Mouse (Mus musculus) C2C12 (cell line): ENCODE data around the gene Olfr839-ps1. TPM values are rescaled to one million over a fixed set of nuclear protein-coding genes. Genes with fewer than 3 reads are reported as not detected.

Experiments
- H3K27me3 ChIP-seq: one replicate; pipeline ENCODE4 v1.6.1; 2011; ENCODE audit not compliant: control insufficient read depth, insufficient read depth, insufficient read length
- H3K36me3 ChIP-seq: one replicate; pipeline ENCODE4 v1.6.1; 2011; ENCODE audit not compliant: control insufficient read depth, insufficient read depth
- H3K4me3 ChIP-seq: one replicate; pipeline ENCODE4 v1.5.1; 2011; ENCODE audit warnings: mild to moderate bottlenecking, control low read depth; ENCODE audit not compliant: poor library complexity, insufficient read depth, severe bottlenecking
- H3K79me2 ChIP-seq: one replicate; pipeline ENCODE4 v1.6.1; 2011; ENCODE audit not compliant: control insufficient read depth, insufficient read depth
- H3K79me3 ChIP-seq: one replicate; pipeline ENCODE4 v1.6.1; 2011; ENCODE audit warnings: low read depth, control low read depth
- H3ac ChIP-seq: one replicate; pipeline ENCODE3; 2011; ENCODE audit warnings: low read depth; ENCODE audit not compliant: control insufficient read depth, insufficient read length
- CEBPB ChIP-seq: IDR thresholded peaks from one replicate; pipeline ENCODE4 v1.6.1; 2011; ENCODE audit warnings: low read depth, mild to moderate bottlenecking, control low read depth, moderate library complexity
- CTCF ChIP-seq: IDR thresholded peaks from one replicate; pipeline ENCODE4 v1.5.1; 2011; ENCODE audit not compliant: control insufficient read depth, insufficient read depth, insufficient read length
- FOSL1 ChIP-seq: IDR thresholded peaks from one replicate; pipeline ENCODE4 v1.8.0; 2011; ENCODE audit warnings: mild to moderate bottlenecking, low read length; ENCODE audit not compliant: poor library complexity, insufficient read depth, severe bottlenecking
- MAX ChIP-seq: IDR thresholded peaks from one replicate; pipeline ENCODE4 v1.6.1; 2011; ENCODE audit warnings: mild to moderate bottlenecking, control low read depth
- MYOD1 ChIP-seq: IDR thresholded peaks from one replicate; pipeline ENCODE4 v1.6.1; 2011; ENCODE audit warnings: low read depth; ENCODE audit not compliant: control insufficient read depth, insufficient read length
- MYOG ChIP-seq: IDR thresholded peaks from one replicate; pipeline ENCODE4 v1.6.1; 2011; ENCODE audit not compliant: control insufficient read depth, insufficient read length; ENCODE audit errors: extremely low read depth
- USF1 ChIP-seq: IDR thresholded peaks from one replicate; pipeline ENCODE4 v1.6.1; 2011; ENCODE audit warnings: low read depth, mild to moderate bottlenecking, control low read depth, moderate library complexity
- long read RNA-seq, 2 experiments: library from polyadenylated mRNA; unstranded; transcript quantifications; one replicate each; pipeline ENCODE4 v2.0.0; 2019 to 2020
- polyA plus RNA-seq: library from polyadenylated mRNA; unstranded; fragments of >200 nt; fragmentation: generic; extraction: Trizol; gene quantifications from one replicate; pipeline ENCODE4 v1.2.1, GENCODE M21; 2012; ENCODE audit warnings: missing spikeins

Olfr839-ps1 gene
- under 0.01 TPM for polyA plus RNA-seq
- long read RNA-seq, experiment 1 = 0 reads
- long read RNA-seq, experiment 2 = 0 reads

- Histone ChIP-seq H3K4me3 (no peak within 1 kb of the TSS), H3K79me3 (no peaks in the 10 kb centered on the region), H3ac (no peak within 1 kb of the TSS), H3K27me3 (no peaks in the 10 kb centered on the region), H3K36me3 (no peaks in the 10 kb centered on the region), H3K79me2 (no peaks in the 10 kb centered on the region)
- TF ChIP-seq CTCF = no peak
- no peak for TF ChIP-seq USF1
- no peak for TF ChIP-seq CEBPB
- no peak for TF ChIP-seq MAX
- no peak for TF ChIP-seq MYOG
- TF ChIP-seq FOSL1 = no peak
- no peak for TF ChIP-seq MYOD1
Measured at GRCm38 (mm10) chr9:19177212-19177611, at the start of gene Olfr839-ps1. Olfr839-ps1 (minus strand) TSS chr9:19177312.

GRCm38 (mm10) chr9:19136017-19136416 lies 41.1 kb downstream of the Olfr839-ps1 start, which contains the start of gene Olfr837:
Olfr837 (plus strand) TSS chr9:19136317.
- no peaks in the 10 kb centered on the region for H3K36me3 ChIP-seq
- no peaks in the 10 kb centered on the region for H3K79me2 ChIP-seq
- TF ChIP-seq CEBPB (no peak), MYOD1 (no peak), MYOG (no peak), FOSL1 (no peak), MAX (no peak), USF1 (no peak), CTCF (no peak)
- no peaks in the 10 kb centered on the region for H3K79me3 ChIP-seq
- H3K27me3 ChIP-seq = no peaks in the 10 kb centered on the region
- no peak within 1 kb of the TSS for H3K4me3 ChIP-seq
- H3ac ChIP-seq = no peak within 1 kb of the TSS

GRCm38 (mm10) chr9:19120082-19120481 lies 57.0 kb downstream of the Olfr839-ps1 start, which contains the start of gene Olfr836:
Olfr836 (plus strand) TSS chr9:19120382.
- H3K4me3 ChIP-seq = no peak within 1 kb of the TSS
- H3K36me3 ChIP-seq = no peaks in the 10 kb centered on the region
- no peaks in the 10 kb centered on the region for H3K27me3 ChIP-seq
- H3K79me3 ChIP-seq = no peaks in the 10 kb centered on the region
- no peak within 1 kb of the TSS for H3ac ChIP-seq
- H3K79me2 ChIP-seq = no peaks in the 10 kb centered on the region
- TF ChIP-seq MAX = no peak
- no peak for TF ChIP-seq FOSL1
- no peak for TF ChIP-seq CTCF
- TF ChIP-seq CEBPB = no peak
- no peak for TF ChIP-seq MYOG
- no peak for TF ChIP-seq USF1
- no peak for TF ChIP-seq MYOD1

Other genes starting within 250 kb of the Olfr839-ps1 start
- gene Olfr832, start 240.2 kb downstream of the Olfr839-ps1 start, polyA plus RNA-seq = not detected
- not detected for gene Olfr834, start 189.3 kb downstream of the Olfr839-ps1 start, polyA plus RNA-seq
- gene Olfr835, start 144.6 kb downstream of the Olfr839-ps1 start, polyA plus RNA-seq = not detected
- gene Olfr836, start 56.9 kb downstream of the Olfr839-ps1 start, polyA plus RNA-seq = not detected
- gene Olfr837, start 41.0 kb downstream of the Olfr839-ps1 start, polyA plus RNA-seq = not detected
- not detected for gene Olfr843, start 74.7 kb upstream of the Olfr839-ps1 start, polyA plus RNA-seq
- gene Olfr844, start 139.0 kb upstream of the Olfr839-ps1 start, polyA plus RNA-seq = not detected
- 0.01 TPM for gene Olfr845, start 159.1 kb upstream of the Olfr839-ps1 start, polyA plus RNA-seq
- gene Olfr846, start 186.7 kb upstream of the Olfr839-ps1 start, polyA plus RNA-seq = 0.04 TPM
- gene Olfr847, start 201.4 kb upstream of the Olfr839-ps1 start, polyA plus RNA-seq = 0.04 TPM